Mouse (Mus musculus) midbrain, postnatal 0 days (tissue): ENCODE measurements at regions not wholly inside any gene's neighbourhood (a gene's known extent, or its start where the extent isn't known, plus 50 kb on each side); places are given as distances from the start of the nearest gene placed in this dataset.
A peak's percentile ranks its signal among the peaks of the same experiment; 100 is the strongest.

Source experiments
- ATAC-seq: fragments of 200-750 bp; cut with Nextera tagmentation; 2 replicates; pipeline ENCODE4 v1.8.0; 2017; ENCODE audit warnings: moderate number of reproducible peaks, mild to moderate bottlenecking, moderate TSS enrichment, moderate library complexity; ENCODE audit not compliant: low FRiP score
- DNase-seq: peaks from one replicate; pipeline ENCODE4 v3.0.0-alpha.2; 2015; ENCODE audit warnings: low spot score
- H3K27ac ChIP-seq: fragments of 300-500 bp; sonication (generic); 2 replicates; pipeline ENCODE4 v1.5.1; 2014; ENCODE audit warnings: low read depth, mild to moderate bottlenecking, low read length, mixed read lengths
- H3K27me3 ChIP-seq: fragments of 300-500 bp; sonication (generic); 2 replicates; pipeline ENCODE4 v1.6.1; 2014; ENCODE audit warnings: low read length, control low read depth, mixed read lengths; ENCODE audit not compliant: insufficient read depth
- H3K36me3 ChIP-seq: fragments of 300-500 bp; sonication (generic); 2 replicates; pipeline ENCODE4 v1.6.1; 2014; ENCODE audit warnings: low read length, control low read depth, mixed read lengths; ENCODE audit not compliant: insufficient read depth
- H3K4me1 ChIP-seq: fragments of 300-500 bp; sonication (generic); 2 replicates; pipeline ENCODE4 v1.6.1; 2014; ENCODE audit warnings: mild to moderate bottlenecking, control low read depth, antibody characterized with exemption, low read length, mixed read lengths; ENCODE audit not compliant: insufficient read depth
- H3K4me2 ChIP-seq: fragments of 300-500 bp; sonication (generic); 2 replicates; pipeline ENCODE4 v1.6.1; 2014; ENCODE audit warnings: low read depth, mild to moderate bottlenecking, low read length, mixed read lengths; ENCODE audit not compliant: poor library complexity, severe bottlenecking
- H3K4me3 ChIP-seq: fragments of 300-500 bp; sonication (generic); 2 replicates; pipeline ENCODE4 v1.5.1; 2014; ENCODE audit warnings: low read depth, mild to moderate bottlenecking, low read length, moderate library complexity
- H3K9ac ChIP-seq: fragments of 300-500 bp; sonication (generic); replicated peaks from 2 replicates; pipeline ENCODE4 v1.6.1; 2014; ENCODE audit warnings: mild to moderate bottlenecking, low read length, moderate library complexity, mixed read lengths; ENCODE audit not compliant: poor library complexity, severe bottlenecking
- H3K9me3 ChIP-seq: fragments of 300-500 bp; sonication (generic); 2 replicates; pipeline ENCODE4 v1.6.1; 2016; ENCODE audit warnings: low read length, control low read depth
- CTCF ChIP-seq: IDR thresholded peaks from 2 replicates; pipeline ENCODE4 v1.5.1; 2016; ENCODE audit warnings: antibody characterized with exemption, mild to moderate bottlenecking
- WGBS: fragments of 180-500 bp; shearing (Covaris S2); extraction: QIAGEN DNeasy Blood & Tissue Kit; methylation state at CpG from one replicate; pipeline ENCODE4 v1.1.7; 2014; 5-methylcytosine and 5-hydroxymethylcytosine counted together

DNA sequence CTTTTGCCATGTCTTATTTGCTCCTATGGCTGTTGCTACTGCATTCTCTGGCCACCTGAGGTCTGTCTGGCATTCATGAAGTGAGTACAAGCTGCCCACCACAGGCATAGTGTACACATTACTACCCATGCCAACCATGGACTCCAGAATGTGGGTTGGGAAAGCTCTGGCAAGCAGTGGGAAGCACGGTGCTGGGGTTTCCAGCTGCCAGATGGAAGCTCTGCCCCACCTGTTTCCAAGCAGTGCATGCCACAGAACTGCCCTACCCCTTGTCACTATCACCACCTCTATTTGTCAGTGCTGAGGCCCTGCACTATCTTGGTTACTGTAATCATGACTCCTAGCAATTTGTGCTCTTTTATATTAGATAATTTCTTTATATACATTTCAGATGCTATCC, 494.4 kb upstream of the Ndn start:
- no peaks in the 10 kb centered on the region for H3K9me3 ChIP-seq
- no peak overlapping the region for H3K4me2 ChIP-seq
- no peak for TF ChIP-seq CTCF
- 86% methylated on average over 1 of the region's 1 CpGs for WGBS
- H3K9ac ChIP-seq: no peak overlapping the region
- ATAC-seq (no peak), DNase-seq (no peak)
- no peaks in the 10 kb centered on the region for H3K27me3 ChIP-seq
- no peak overlapping the region for H3K27ac ChIP-seq
- H3K36me3 ChIP-seq: no peaks in the 10 kb centered on the region
- H3K4me3 ChIP-seq: no peak overlapping the region
- H3K4me1 ChIP-seq: no peaks in the 10 kb centered on the region

DNA sequence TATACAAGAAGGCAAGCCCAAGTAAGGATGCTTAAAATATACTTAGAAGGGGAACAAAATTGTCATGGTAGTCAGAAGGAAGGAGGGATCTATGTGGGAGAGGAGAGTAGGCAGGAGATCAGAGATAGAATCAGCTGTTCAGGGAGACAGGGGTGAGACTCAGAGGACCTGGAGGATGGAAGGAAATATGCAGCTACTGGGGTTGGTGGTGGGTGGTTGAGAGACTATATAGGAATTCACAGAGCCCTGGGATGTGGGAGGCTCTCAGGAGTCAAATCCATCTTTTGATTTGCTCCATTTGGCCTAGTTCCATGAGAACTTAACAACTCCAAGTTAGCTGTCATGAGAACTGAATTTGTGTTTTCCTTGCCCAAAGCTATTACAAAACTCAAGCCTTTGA, 481.9 kb upstream of the Ndn start:
- H3K4me1 ChIP-seq: no peaks in the 10 kb centered on the region
- H3K4me2 ChIP-seq: no peak overlapping the region
- no peaks in the 10 kb centered on the region for H3K27me3 ChIP-seq
- H3K4me3 ChIP-seq: no peak overlapping the region
- TF ChIP-seq CTCF: no peak
- ATAC-seq: no peak
- no peaks in the 10 kb centered on the region for H3K36me3 ChIP-seq
- 0 out of 2 replicates have a peak, but pooled peaks cover 3% of the 10 kb centered on the region for H3K9me3 ChIP-seq
- no peak overlapping the region for H3K27ac ChIP-seq
- DNase-seq: no peak
- H3K9ac ChIP-seq: no peak overlapping the region

DNA sequence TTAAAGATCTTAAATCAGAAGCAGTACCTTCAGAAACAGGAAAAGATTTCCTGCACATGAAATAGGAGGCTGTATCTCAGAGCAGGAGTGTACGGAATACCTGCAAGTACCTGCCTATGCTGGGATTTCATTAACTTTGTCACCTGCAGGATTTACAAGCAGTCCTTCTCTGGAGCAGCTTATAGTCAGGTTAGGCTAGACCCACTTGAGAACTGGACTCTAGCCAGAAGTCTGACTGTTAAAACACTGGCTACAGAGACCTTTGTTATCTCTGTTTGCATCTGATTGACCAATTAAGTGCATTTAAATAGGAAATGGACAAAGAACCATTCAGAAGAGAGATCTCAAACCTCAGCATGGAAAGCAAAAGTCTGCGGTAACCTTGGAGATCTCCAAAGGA, 480.0 kb upstream of the Ndn start:
- Histone ChIP-seq H3K4me3 (no peak overlapping the region), H3K4me2 (no peak overlapping the region), H3K4me1 (no peaks in the 10 kb centered on the region), H3K9ac (no peak overlapping the region), H3K9me3 (0 out of 2 replicates have a peak, but pooled peaks cover 3% of the 10 kb centered on the region), H3K36me3 (no peaks in the 10 kb centered on the region; the same call in 1 of the 2 replicates), H3K27ac (no peak overlapping the region), H3K27me3 (no peaks in the 10 kb centered on the region)
- no peak for TF ChIP-seq CTCF
- DNase-seq (no peak), ATAC-seq (no peak)
- 87% methylated on average over 2 of the region's 2 CpGs for WGBS

DNA sequence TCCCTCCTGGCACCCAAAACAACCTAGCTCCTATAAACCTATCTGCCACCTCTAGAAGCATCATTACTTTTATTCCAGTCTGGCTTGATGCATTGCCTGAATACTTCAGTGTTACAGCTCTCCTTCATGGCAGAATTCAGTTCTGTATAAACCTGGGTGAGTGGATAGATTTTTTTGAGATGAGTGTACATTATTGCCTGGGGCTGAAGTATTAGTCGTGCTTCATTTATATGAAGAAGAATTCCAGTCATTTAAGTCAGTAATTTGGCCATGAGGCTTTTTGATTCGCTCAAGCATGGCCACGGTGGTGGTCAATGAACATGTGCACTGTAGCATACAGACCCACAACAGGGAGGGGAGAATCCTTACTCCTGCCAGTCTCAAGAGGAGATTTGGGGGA, 470.1 kb upstream of the Ndn start:
- DNase-seq (peak; percentile 3), ATAC-seq (no peak)
- TF ChIP-seq CTCF: no peak
- H3K9ac ChIP-seq: no peak overlapping the region
- H3K36me3 ChIP-seq: no peaks in the 10 kb centered on the region
- H3K4me3 ChIP-seq: no peak overlapping the region
- no peak overlapping the region for H3K27ac ChIP-seq
- no peak overlapping the region for H3K4me2 ChIP-seq
- H3K9me3 ChIP-seq: no peaks in the 10 kb centered on the region
- H3K27me3 ChIP-seq: no peaks in the 10 kb centered on the region
- H3K4me1 ChIP-seq: no peaks in the 10 kb centered on the region
- 46% methylated on average over 3 of the region's 3 CpGs for WGBS

DNA sequence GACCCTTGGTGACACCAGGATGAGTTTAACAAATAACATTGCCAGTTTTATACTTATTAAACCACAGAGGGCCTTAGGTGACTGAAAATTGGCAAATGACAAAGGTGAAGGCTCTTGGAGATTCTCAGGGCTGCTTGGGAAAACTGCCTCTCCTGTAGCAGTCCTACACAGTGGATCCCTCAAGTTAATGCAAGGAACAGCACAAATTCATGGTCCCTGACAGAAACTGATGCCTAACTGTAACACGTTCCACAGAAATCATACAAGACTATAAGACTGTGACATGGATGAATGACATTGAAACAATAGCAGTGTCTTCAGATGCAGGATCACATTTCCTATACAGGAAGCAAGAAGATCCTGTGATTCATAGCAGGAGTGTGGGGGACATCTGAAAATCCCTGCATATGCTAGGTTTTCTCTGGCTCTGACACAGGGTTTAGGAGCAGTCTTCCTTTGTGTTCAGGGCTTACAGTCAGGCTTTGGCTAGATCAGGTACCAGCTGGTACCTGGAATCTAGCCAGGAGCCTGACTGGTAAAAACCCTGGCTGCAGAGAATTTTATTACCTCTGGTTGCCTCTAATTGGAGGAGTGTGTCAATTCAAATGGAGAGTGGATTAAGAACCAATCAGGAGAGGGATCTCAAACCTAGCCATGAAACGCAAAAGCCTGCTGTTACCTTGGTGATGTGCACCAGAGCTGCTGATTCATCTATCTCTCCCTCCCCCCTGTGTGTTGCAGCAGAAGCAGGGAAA, 468.9 kb upstream of the Ndn start:
- Histone ChIP-seq H3K4me3 (no peak overlapping the region), H3K9me3 (no peaks in the 10 kb centered on the region), H3K4me1 (no peaks in the 10 kb centered on the region), H3K4me2 (peak overlapping the region; percentile 26; the same call in 1 of the 2 replicates), H3K27me3 (no peaks in the 10 kb centered on the region), H3K36me3 (no peaks in the 10 kb centered on the region), H3K27ac (peak overlapping the region; percentile 77), H3K9ac (no peak overlapping the region)
- ATAC-seq (peak; percentile 93), DNase-seq (peak; percentile 91)
- TF ChIP-seq CTCF: peak; percentile 9; the same call in 1 of the 2 replicates
- WGBS: 36% methylated on average over 2 of the region's 2 CpGs

DNA sequence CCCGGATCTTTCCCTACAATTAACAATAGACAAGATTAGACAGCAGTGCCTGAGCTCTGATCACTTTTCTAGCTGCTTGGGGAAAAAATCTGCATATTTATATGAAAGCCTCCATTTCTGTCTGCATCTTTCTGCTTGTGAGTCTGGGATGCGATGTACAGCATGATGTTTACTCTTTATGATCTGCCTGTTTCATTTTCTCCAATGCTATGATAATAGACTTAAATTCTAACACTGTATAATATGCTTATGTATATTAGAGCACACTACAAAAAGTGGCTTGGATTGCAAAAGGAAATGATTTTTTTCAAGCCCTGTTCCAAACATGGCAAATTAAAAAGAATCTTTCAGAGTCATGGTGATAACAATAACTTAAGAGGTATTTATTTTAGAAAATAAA, 468.3 kb upstream of the Ndn start:
- Histone ChIP-seq H3K9ac (no peak overlapping the region), H3K4me2 (peak overlapping the region; percentile 26; the same call in 1 of the 2 replicates), H3K4me1 (no peaks in the 10 kb centered on the region), H3K9me3 (no peaks in the 10 kb centered on the region), H3K4me3 (no peak overlapping the region), H3K27me3 (no peaks in the 10 kb centered on the region), H3K36me3 (no peaks in the 10 kb centered on the region), H3K27ac (peak overlapping the region; percentile 26; the same call in 1 of the 2 replicates)
- ATAC-seq: peak; percentile 39; the same call in 1 of the 2 replicates
- 38% methylated on average over 2 of the region's 2 CpGs for WGBS
- DNase-seq: no peak
- TF ChIP-seq CTCF: no peak
